Mouse (Mus musculus) neural tube, embryonic 15.5 days (tissue): ENCODE data around the gene Smad9. TPM values are rescaled to one million over a fixed set of nuclear protein-coding genes. Genes with fewer than 3 reads are reported as not detected.

Experiments
- ATAC-seq: fragments of 200-750 bp; cut with Nextera tagmentation; 2 replicates; pipeline ENCODE4 v1.8.0; 2017; ENCODE audit warnings: mild to moderate bottlenecking, moderate TSS enrichment, moderate library complexity; ENCODE audit not compliant: low FRiP score
- H3K27ac ChIP-seq: fragments of 300-500 bp; sonication (generic); replicated peaks from 2 replicates; pipeline ENCODE4 v1.5.1; 2015; ENCODE audit warnings: mild to moderate bottlenecking, inconsistent platforms
- H3K27me3 ChIP-seq: fragments of 300-500 bp; sonication (generic); replicated peaks from 2 replicates; pipeline ENCODE4 v1.6.1; 2015; ENCODE audit warnings: inconsistent platforms
- H3K36me3 ChIP-seq: fragments of 300-500 bp; sonication (generic); 2 replicates; pipeline ENCODE4 v1.6.1; 2015; ENCODE audit warnings: inconsistent platforms
- H3K4me1 ChIP-seq: fragments of 300-500 bp; sonication (generic); 2 replicates; pipeline ENCODE4 v1.6.1; 2015; ENCODE audit warnings: inconsistent platforms
- H3K4me2 ChIP-seq: fragments of 300-500 bp; sonication (generic); 2 replicates; pipeline ENCODE4 v1.6.1; 2015; ENCODE audit warnings: inconsistent platforms, mild to moderate bottlenecking, moderate library complexity
- H3K4me3 ChIP-seq: fragments of 300-500 bp; sonication (generic); replicated peaks from 2 replicates; pipeline ENCODE4 v1.5.1; 2015; ENCODE audit warnings: mild to moderate bottlenecking, inconsistent platforms
- H3K9ac ChIP-seq: fragments of 300-500 bp; sonication (generic); replicated peaks from 2 replicates; pipeline ENCODE4 v1.6.1; 2015; ENCODE audit warnings: mild to moderate bottlenecking, inconsistent platforms
- H3K9me3 ChIP-seq: fragments of 300-500 bp; sonication (generic); replicated peaks from 2 replicates; pipeline ENCODE4 v1.6.1; 2016; ENCODE audit warnings: inconsistent platforms
- WGBS: fragments of 180-500 bp; shearing (Covaris S2); methylation state at CpG from one replicate; pipeline ENCODE4 v1.1.7; 2015; ENCODE audit warnings: mixed read lengths; 5-methylcytosine and 5-hydroxymethylcytosine counted together
- polyA plus RNA-seq: library from polyadenylated mRNA; unstranded; fragments of >200 nt; fragmentation: Nextera tagmentation; extraction: Ambion mirVana; gene quantifications from 2 replicates; pipeline ENCODE4 v1.2.1, GENCODE M21; 2015

Smad9 gene
- polyA plus RNA-seq, 1 experiment from 2014 or later = 0.86 TPM

DNA sequence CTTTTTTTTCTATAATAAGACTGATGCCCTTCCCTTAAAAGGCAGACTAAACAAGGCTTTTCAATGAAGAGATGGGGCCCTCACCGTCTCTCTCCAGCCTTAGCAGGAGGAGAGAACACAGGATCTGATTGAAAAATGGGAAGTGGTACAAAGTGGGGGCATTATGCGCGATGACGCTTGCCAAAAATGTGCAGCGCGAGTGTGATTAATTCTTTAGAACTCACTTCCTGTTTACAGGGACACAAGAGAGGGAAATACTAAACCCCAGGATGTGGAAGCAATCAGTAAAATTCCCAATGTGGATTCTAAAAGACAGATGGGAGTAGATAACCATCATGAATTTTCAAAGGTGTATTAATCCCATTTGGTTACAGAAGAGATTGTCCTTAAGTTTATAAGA is 59.2 kb downstream of the Smad9 start:
- Histone ChIP-seq H3K4me1 (no peaks in the 10 kb centered on the region), H3K36me3 (no peaks in the 10 kb centered on the region), H3K4me2 (no peak overlapping the region), H3K9me3 (no peaks in the 10 kb centered on the region), H3K9ac (no peak overlapping the region), H3K27me3 (no peaks in the 10 kb centered on the region), H3K27ac (no peak overlapping the region), H3K4me3 (no peak overlapping the region)
- 75% methylated on average over 6 of the region's 6 CpGs for WGBS
- no peak for ATAC-seq

DNA sequence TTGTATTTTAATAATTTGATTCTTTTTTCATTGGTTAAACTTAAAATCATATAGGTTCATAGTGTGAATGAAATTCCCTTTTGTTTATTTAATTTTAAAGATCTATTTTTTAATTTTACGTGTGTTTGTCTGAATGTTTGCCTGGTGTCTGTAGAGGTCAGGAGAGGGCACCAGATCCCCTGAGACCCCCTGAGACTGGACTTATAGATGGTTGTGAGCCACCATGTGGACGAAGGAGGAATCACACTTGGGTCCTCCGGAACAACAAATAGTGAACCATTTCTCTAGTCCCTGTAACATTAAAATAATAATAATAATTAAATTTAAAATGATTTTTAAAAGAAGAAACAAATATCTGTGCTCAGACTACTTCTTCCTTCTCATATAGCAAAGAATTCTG is 59.9 kb downstream of the Smad9 start:
- ATAC-seq = no peak
- Histone ChIP-seq H3K4me1 (no peaks in the 10 kb centered on the region), H3K36me3 (no peaks in the 10 kb centered on the region), H3K27ac (no peak overlapping the region), H3K9ac (no peak overlapping the region), H3K4me2 (no peak overlapping the region), H3K27me3 (no peaks in the 10 kb centered on the region), H3K4me3 (no peak overlapping the region), H3K9me3 (no peaks in the 10 kb centered on the region)
- 30% methylated on average over 3 of the region's 3 CpGs for WGBS

DNA sequence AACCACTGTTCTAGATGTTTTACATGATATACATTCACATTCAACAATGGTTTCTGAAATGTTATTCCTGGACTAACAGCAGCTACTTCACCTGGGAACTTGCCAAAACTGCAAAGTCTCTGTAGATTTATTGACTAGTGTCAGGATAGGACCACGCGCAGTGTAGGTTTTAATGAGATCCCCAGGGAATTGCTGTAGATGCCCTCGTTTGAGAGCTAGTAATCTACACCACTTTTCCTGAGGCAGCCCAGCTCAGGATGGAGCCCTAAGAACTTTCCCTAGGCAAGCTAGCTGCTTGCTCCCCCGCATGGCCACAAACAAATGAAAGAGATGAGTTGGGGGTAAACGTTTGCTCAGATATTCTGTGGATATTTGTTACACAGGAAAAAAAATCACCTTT is 67.1 kb downstream of the Smad9 start:
- no peak for ATAC-seq
- Histone ChIP-seq H3K4me1 (no peaks in the 10 kb centered on the region), H3K9me3 (no peaks in the 10 kb centered on the region), H3K27ac (no peak overlapping the region), H3K36me3 (no peaks in the 10 kb centered on the region), H3K4me2 (no peak overlapping the region), H3K27me3 (no peaks in the 10 kb centered on the region), H3K9ac (no peak overlapping the region), H3K4me3 (no peak overlapping the region)
- WGBS = 58% methylated on average over 5 of the region's 5 CpGs

DNA sequence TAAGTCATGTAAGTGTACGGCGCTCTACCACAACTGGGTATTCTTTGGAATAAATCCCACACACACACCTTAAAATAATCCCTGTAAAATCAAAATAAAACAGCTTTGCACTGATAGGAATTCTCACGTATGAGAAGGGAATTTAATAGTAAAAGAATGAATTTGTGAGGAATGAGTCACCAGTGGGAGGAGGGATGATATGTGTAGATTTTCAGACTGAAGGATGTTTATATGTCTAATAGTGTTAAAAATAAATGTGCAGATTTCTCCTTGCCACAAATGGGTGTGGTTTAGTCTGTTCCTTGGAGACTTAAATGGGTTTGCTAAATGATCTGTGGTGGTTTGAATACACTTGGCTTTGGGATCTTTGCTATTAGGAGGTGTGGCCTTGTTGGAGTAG is 77.1 kb downstream of the Smad9 start:
- ATAC-seq = no peak
- 90% methylated on average over 3 of the region's 3 CpGs for WGBS
- H3K4me3 ChIP-seq = no peak overlapping the region

DNA sequence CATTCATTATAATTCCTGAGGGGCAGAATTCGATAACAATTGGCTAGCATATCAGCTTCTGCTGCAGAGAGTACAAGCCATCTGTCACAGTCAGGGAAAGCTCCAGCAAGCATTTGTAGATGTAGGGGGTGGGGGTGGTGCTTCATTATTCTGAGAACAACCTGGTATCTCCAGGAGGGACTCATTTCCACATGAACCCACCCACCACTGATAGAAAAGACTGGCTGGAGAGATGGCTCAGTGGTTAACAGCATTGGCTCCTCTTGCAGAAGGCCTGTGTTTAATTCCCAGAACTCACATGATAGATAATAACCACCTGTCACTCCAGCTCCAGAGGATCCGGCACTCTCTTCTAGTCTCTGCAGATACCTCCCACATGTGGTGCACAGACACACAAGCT is 80.0 kb downstream of the Smad9 start:
- no peaks in the 10 kb centered on the region for H3K27me3 ChIP-seq
- no peaks in the 10 kb centered on the region for H3K9me3 ChIP-seq
- no peak overlapping the region for H3K4me2 ChIP-seq
- ATAC-seq = no peak
- no peak overlapping the region for H3K4me3 ChIP-seq
- H3K9ac ChIP-seq = no peak overlapping the region
- no peaks in the 10 kb centered on the region for H3K4me1 ChIP-seq
- no peak overlapping the region for H3K27ac ChIP-seq
- 43% methylated on average over 2 of the region's 2 CpGs for WGBS
- H3K36me3 ChIP-seq = no peaks in the 10 kb centered on the region

More for the DNA sequence above, 77.1 kb downstream of the Smad9 start:
- no peaks in the 10 kb centered on the region for H3K4me1 ChIP-seq
- H3K27me3 ChIP-seq = no peaks in the 10 kb centered on the region
- H3K9me3 ChIP-seq = no peaks in the 10 kb centered on the region
- no peak overlapping the region for H3K9ac ChIP-seq
- no peak overlapping the region for H3K27ac ChIP-seq
- H3K36me3 ChIP-seq = no peaks in the 10 kb centered on the region
- no peak overlapping the region for H3K4me2 ChIP-seq

Other genes starting within 250 kb of the Smad9 start
- gene Supt20, start 62.8 kb upstream of the Smad9 start, polyA plus RNA-seq = 80.7 and 81.4 TPM in 2 replicates
- gene Gm21958, start 41.2 kb upstream of the Smad9 start, polyA plus RNA-seq = 0.40 and 0.42 TPM in 2 replicates
- 71.9 and 88.5 TPM in 2 replicates for gene Exosc8, start 20.2 kb upstream of the Smad9 start, polyA plus RNA-seq
- 45.7 and 49.0 TPM in 2 replicates for gene Alg5, start 20.0 kb upstream of the Smad9 start, polyA plus RNA-seq
- gene Rfxap, start 52.2 kb downstream of the Smad9 start, polyA plus RNA-seq = 43.4 and 44.2 TPM in 2 replicates
- 0.96 and 1.4 TPM in 2 replicates for gene Sertm1, start 160.3 kb downstream of the Smad9 start, polyA plus RNA-seq